Mouse (Mus musculus): ENCODE measurements around the gene Gm266.

- TF ChIP-seq POLR2A (IDR thresholded peaks at IDR 0.05; ENCODE audit: borderline replicate concordance, low read depth, low read length) = no peak
- TF ChIP-seq CTCF (IDR thresholded peaks at IDR 0.05; ENCODE audit: low read depth, low read length) = 0 out of 2 replicates have a peak, but pooled peaks have one; percentile 38
These were observed 11.5 kb upstream of the Gm266 start for GRCm38 (mm10) chr12:111497076-111497475.

Measured in bone marrow macrophage, adult 2 months (primary cell).